Mouse (Mus musculus) liver, embryonic 15.5 days (tissue): ENCODE results near the gene Gng2. TPM values are rescaled to one million over a fixed set of nuclear protein-coding genes. Genes with fewer than 3 reads are reported as not detected.

ENCODE experiments used
- ATAC-seq: fragments of 200-750 bp; cut with Nextera tagmentation; 2 replicates; pipeline ENCODE4 v1.8.0; 2017; ENCODE audit warnings: moderate number of reproducible peaks, mild to moderate bottlenecking, moderate library complexity; ENCODE audit not compliant: insufficient read depth
- H3K27ac ChIP-seq: fragments of 300-500 bp; sonication (generic); replicated peaks from 2 replicates; pipeline ENCODE4 v1.5.1; 2015; ENCODE audit warnings: mild to moderate bottlenecking, inconsistent platforms
- H3K27me3 ChIP-seq: fragments of 300-500 bp; sonication (generic); 2 replicates; pipeline ENCODE4 v1.6.1; 2015; ENCODE audit warnings: mild to moderate bottlenecking, inconsistent platforms
- H3K36me3 ChIP-seq: fragments of 300-500 bp; sonication (generic); replicated peaks from 2 replicates; pipeline ENCODE4 v1.6.1; 2015; ENCODE audit warnings: moderate library complexity, mild to moderate bottlenecking, inconsistent platforms
- H3K4me1 ChIP-seq: fragments of 300-500 bp; sonication (generic); replicated peaks from 2 replicates; pipeline ENCODE4 v1.6.1; 2015; ENCODE audit warnings: inconsistent platforms
- H3K4me2 ChIP-seq: fragments of 300-500 bp; sonication (generic); 2 replicates; pipeline ENCODE4 v1.6.1; 2015; ENCODE audit warnings: moderate library complexity, mild to moderate bottlenecking, inconsistent platforms
- H3K4me3 ChIP-seq: fragments of 300-500 bp; sonication (generic); replicated peaks from 2 replicates; pipeline ENCODE4 v1.5.1; 2015; ENCODE audit warnings: mild to moderate bottlenecking, inconsistent platforms
- H3K9ac ChIP-seq: fragments of 300-500 bp; sonication (generic); 2 replicates; pipeline ENCODE4 v1.6.1; 2015; ENCODE audit warnings: moderate library complexity, mild to moderate bottlenecking, inconsistent platforms
- H3K9me3 ChIP-seq: fragments of 300-500 bp; sonication (generic); replicated peaks from 2 replicates; pipeline ENCODE4 v1.6.1; 2016; ENCODE audit warnings: inconsistent platforms
- WGBS: fragments of 180-500 bp; shearing (Covaris S2); methylation state at CpG from one replicate; pipeline ENCODE4 v1.1.7; 2015; ENCODE audit warnings: mixed read lengths; ENCODE audit not compliant: insufficient replicate concordance; 5-methylcytosine and 5-hydroxymethylcytosine counted together
- polyA plus RNA-seq: library from polyadenylated mRNA; unstranded; fragments of >200 nt; fragmentation: Nextera tagmentation; extraction: Ambion mirVana; gene quantifications from 2 replicates; pipeline ENCODE4 v1.2.1, GENCODE M21; 2015

Gene Gng2
- polyA plus RNA-seq, 1 experiment from 2014 or later, result 9.8 TPM

DNA sequence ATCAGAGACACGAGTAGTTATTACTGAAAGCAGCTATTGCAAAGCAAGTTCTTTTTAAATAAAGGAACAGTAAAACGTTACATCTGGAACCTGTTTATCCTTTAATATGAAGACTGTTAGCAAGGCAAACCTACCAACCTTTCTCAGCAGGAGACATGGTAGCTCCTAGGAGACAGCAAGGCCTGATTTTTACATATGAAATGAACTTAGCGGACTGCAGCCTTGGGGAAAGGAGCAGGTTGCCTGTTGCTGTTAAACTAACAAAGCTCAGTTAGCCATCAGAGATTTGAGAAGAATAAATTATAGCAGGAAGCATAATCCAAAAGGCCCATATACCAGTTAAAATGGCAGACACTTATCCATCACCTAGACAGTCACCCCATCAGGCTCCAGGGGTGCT lies 124.0 kb downstream of the Gng2 start:
- no peaks in the 10 kb centered on the region for H3K4me1 ChIP-seq
- H3K27ac ChIP-seq, result no peak overlapping the region
- no peaks in the 10 kb centered on the region for H3K27me3 ChIP-seq
- WGBS, result 55% methylated on average over 3 of the region's 3 CpGs
- no peak overlapping the region for H3K4me2 ChIP-seq
- H3K4me3 ChIP-seq, result no peak overlapping the region
- H3K9me3 ChIP-seq, result no peaks in the 10 kb centered on the region
- H3K9ac ChIP-seq, result no peak overlapping the region
- ATAC-seq, result no peak
- no peaks in the 10 kb centered on the region for H3K36me3 ChIP-seq

DNA sequence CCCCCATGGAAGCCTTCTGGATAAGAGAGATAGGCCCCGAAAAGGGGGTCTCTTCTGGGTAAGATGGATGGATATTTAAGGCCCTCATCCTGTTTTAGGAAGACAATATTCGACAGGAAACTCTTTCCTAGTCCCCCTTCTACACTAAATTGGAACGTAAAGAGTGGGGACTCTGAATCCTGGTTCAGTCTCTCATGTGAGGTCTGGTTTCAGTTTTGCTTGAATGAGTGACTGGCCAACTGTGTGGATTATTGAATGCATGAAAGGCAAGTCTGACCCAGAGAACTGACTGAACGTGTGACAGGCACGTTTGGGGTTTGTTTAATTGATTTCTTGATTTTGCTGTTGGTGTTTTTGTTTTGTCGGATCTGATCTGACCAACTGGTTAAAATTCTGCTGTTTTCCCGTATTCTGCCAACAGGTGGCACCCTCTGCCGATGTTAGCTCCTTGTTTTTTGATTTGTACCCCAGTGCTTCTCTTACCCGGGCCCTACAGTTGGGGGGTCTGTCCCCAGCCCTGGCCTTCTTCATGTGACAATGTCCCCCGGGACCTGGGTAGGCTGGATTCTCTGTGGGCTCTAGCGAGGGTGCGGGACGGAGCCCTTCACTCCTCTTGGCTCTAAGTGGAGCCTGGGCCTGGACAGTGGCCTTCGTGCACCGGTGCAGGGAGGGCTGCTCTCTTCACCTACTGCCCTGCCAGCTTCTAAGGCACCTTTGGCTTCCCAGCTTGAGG lies 137.7 kb downstream of the Gng2 start:
- Histone ChIP-seq H3K9ac (peak overlapping the region; percentile 30; the same call in 1 of the 2 replicates), H3K4me2 (peak overlapping the region; percentile 48), H3K27ac (no peak overlapping the region), H3K27me3 (no peaks in the 10 kb centered on the region), H3K36me3 (no peaks in the 10 kb centered on the region), H3K4me3 (peak overlapping the region; percentile 32), H3K4me1 (0 out of 2 replicates have a peak, but pooled peaks cover 2% of the 10 kb centered on the region), H3K9me3 (no peaks in the 10 kb centered on the region)
- 23% methylated on average over 15 of the region's 15 CpGs for WGBS
- no peak for ATAC-seq

DNA sequence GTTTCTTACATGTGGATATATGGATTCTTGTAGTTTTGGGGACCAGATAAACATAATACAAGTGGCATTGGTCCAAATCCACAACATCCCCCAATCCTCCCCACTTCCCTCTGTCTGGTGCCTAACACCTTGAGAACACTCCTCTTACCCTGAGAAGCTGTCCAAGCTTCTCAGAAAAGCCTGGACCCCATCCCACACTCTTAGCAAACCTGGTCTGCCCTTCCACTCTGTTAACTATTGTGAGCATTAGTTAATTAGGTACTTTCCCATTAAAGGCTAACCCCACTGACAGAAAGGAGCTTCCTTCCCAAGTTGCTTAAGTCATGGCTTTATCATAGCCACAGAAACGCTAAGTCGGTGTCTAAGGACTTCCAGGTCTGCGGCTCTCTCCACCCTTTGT lies 141.1 kb downstream of the Gng2 start:
- H3K4me2 ChIP-seq, result no peak overlapping the region
- H3K36me3 ChIP-seq, result no peaks in the 10 kb centered on the region
- 0 out of 2 replicates have a peak, but pooled peaks cover 2% of the 10 kb centered on the region for H3K4me1 ChIP-seq
- no peak overlapping the region for H3K27ac ChIP-seq
- H3K27me3 ChIP-seq, result no peaks in the 10 kb centered on the region; the same call in 1 of the 2 replicates
- 55% methylated on average over 3 of the region's 3 CpGs for WGBS
- H3K9ac ChIP-seq, result no peak overlapping the region
- H3K4me3 ChIP-seq, result no peak overlapping the region
- ATAC-seq, result no peak
- no peaks in the 10 kb centered on the region for H3K9me3 ChIP-seq

DNA sequence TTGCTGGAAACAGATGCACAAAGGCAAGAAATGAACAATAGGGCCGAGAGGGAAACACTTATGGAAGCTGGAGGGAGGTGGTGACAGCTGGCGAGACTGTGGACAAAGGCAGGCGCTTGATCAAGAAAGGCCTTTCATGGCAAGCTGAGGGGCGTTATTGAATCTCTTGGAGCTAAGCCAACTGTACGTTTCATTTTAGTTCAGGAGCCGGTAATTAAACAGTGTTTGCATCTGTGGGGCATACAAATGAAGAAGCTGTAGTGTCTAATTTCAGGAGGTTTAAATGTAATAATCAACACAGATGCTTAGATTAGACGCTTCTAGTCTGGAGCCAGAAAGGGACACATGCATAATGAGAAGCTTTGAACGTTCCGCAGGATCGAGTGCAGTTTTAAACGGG lies 151.9 kb downstream of the Gng2 start:
- no peak overlapping the region for H3K4me3 ChIP-seq
- peaks cover 12% of the 10 kb centered on the region for H3K36me3 ChIP-seq
- H3K9me3 ChIP-seq, result no peaks in the 10 kb centered on the region
- 74% methylated on average over 11 of the region's 11 CpGs for WGBS
- no peak overlapping the region for H3K9ac ChIP-seq
- no peak overlapping the region for H3K27ac ChIP-seq
- H3K4me2 ChIP-seq, result no peak overlapping the region
- peaks cover 15% of the 10 kb centered on the region for H3K4me1 ChIP-seq
- ATAC-seq, result no peak
- H3K27me3 ChIP-seq, result no peaks in the 10 kb centered on the region

DNA sequence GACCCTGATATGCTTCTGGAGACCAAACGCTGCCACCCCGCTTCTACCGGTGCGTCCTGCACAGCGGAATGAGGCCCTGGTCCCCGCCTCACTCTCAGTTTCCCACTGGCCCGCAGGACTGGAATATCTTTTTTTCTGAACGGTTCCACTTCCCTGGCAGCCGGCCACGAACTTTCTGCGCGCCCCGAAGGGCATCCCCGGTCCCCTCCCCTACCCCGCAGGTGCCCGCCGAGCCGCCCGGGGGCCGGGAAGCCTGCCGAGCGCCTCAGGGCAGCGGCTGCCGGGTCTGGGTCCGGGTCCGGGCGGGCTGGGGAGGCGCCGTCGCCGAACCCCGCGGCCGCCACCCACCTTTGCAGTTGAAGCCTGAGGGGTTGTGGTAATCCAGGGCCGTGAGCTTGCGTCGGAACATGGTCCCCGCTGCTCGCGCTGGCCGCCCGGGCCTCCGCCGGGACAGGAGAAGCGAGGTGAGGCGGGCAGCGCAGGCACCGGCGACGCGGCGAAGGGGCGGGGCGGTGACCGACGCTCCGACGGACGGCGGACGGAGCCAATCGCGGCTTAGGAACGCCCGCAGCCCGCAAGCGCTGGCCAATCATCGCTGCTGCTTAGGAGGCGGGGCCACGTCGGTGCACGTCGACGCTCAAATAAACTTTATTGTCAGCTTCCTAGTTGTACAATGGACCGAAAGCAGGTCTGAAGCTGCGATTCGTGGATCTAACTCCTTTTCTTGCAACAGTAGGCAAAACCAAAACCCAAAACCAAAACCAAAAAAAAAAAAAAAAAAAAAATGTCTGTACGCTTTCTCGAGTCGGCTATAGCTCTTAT lies 153.9 kb downstream of the Gng2 start, which contains the start of gene Rtraf:
Gene Rtraf, minus strand, starts transcription at position 504 of the 822 bp plus-strand sequence.
- Histone ChIP-seq H3K36me3 (peaks cover 22% of the 10 kb centered on the region), H3K4me1 (peaks cover 15% of the 10 kb centered on the region), H3K27me3 (no peaks in the 10 kb centered on the region), H3K27ac (peak within 1 kb of the TSS; percentile 72), H3K9me3 (no peaks in the 10 kb centered on the region), H3K9ac (peak within 1 kb of the TSS; percentile 88), H3K4me3 (peak within 1 kb of the TSS; percentile 93), H3K4me2 (peak within 1 kb of the TSS; percentile 84)
- peak; percentile 99 for ATAC-seq
- WGBS, result under 1% methylated on average over 80 of the region's 80 CpGs

Other genes starting within 250 kb of the Gng2 start
- gene Nid2, start 226.4 kb downstream of the Gng2 start, polyA plus RNA-seq, result 12.8 and 13.1 TPM in 2 replicates
- gene Rtraf, start 153.8 kb downstream of the Gng2 start, polyA plus RNA-seq, result 61.7 and 72.6 TPM in 2 replicates
- 3.8 and 4.1 TPM in 2 replicates for gene Saysd1, start 160.9 kb upstream of the Gng2 start, polyA plus RNA-seq
- gene Kcnk5, start 204.2 kb upstream of the Gng2 start, polyA plus RNA-seq, result 5.0 and 5.1 TPM in 2 replicates